Mouse (Mus musculus) forebrain, embryonic 16.5 days (tissue): ENCODE results near the gene Neurl4. TPM values are rescaled to one million over a fixed set of nuclear protein-coding genes. Genes with fewer than 3 reads are reported as not detected.
"Not testable (repeated sequence)": the region's sequence is repeated elsewhere in the genome, so short reads cannot be mapped to it uniquely, and the experiment has no call there.

ENCODE experiments used
- ATAC-seq: fragments of 200-750 bp; cut with Nextera tagmentation; 2 replicates; pipeline ENCODE4 v1.8.0; 2017; ENCODE audit warnings: mild to moderate bottlenecking, moderate library complexity
- H3K27ac ChIP-seq: fragments of 300-500 bp; sonication (generic); 2 replicates; pipeline ENCODE4 v1.5.1; 2014; ENCODE audit warnings: low read length, control low read depth
- H3K27me3 ChIP-seq: fragments of 300-500 bp; sonication (generic); replicated peaks from 2 replicates; pipeline ENCODE4 v1.6.1; 2014; ENCODE audit warnings: low read length; ENCODE audit not compliant: control insufficient read depth, insufficient read depth
- H3K36me3 ChIP-seq: fragments of 300-500 bp; sonication (generic); 2 replicates; pipeline ENCODE4 v1.6.1; 2014; ENCODE audit not compliant: control insufficient read depth, insufficient read depth
- H3K4me1 ChIP-seq: fragments of 300-500 bp; sonication (generic); replicated peaks from 2 replicates; pipeline ENCODE4 v1.6.1; 2014; ENCODE audit warnings: low read length; ENCODE audit not compliant: control insufficient read depth, insufficient read depth
- H3K4me2 ChIP-seq: fragments of 300-500 bp; sonication (generic); 2 replicates; pipeline ENCODE4 v1.6.1; 2014; ENCODE audit warnings: mild to moderate bottlenecking, low read length, control low read depth
- H3K4me3 ChIP-seq: fragments of 300-500 bp; sonication (generic); replicated peaks from 2 replicates; pipeline ENCODE4 v1.5.1; 2014; ENCODE audit warnings: mild to moderate bottlenecking, low read length, control low read depth
- H3K9ac ChIP-seq: fragments of 300-500 bp; sonication (generic); replicated peaks from 2 replicates; pipeline ENCODE4 v1.6.1; 2014; ENCODE audit warnings: low read depth, low read length, control low read depth
- H3K9me3 ChIP-seq: fragments of 300-500 bp; sonication (generic); 2 replicates; pipeline ENCODE4 v1.6.1; 2016; ENCODE audit warnings: low read length; ENCODE audit not compliant: control insufficient read depth
- WGBS: fragments of 180-500 bp; shearing (Covaris S2); extraction: QIAGEN DNeasy Blood & Tissue Kit; methylation state at CpG from one replicate; pipeline ENCODE4 v1.1.7; 2014; 5-methylcytosine and 5-hydroxymethylcytosine counted together
- microRNA-seq: library from miRNA; unstranded; fragments of <30 nt; microRNA quantifications from one replicate; pipeline ENCODE4, GENCODE M21; 2017
- polyA plus RNA-seq: library from polyadenylated mRNA; unstranded; fragments of >200 nt; fragmentation: Nextera tagmentation; extraction: Ambion mirVana; gene quantifications from 2 replicates; pipeline ENCODE4 v1.2.1, GENCODE M21; 2015

Neurl4 gene
- polyA plus RNA-seq, 1 experiment from 2014 or later, result 21.5 TPM

DNA sequence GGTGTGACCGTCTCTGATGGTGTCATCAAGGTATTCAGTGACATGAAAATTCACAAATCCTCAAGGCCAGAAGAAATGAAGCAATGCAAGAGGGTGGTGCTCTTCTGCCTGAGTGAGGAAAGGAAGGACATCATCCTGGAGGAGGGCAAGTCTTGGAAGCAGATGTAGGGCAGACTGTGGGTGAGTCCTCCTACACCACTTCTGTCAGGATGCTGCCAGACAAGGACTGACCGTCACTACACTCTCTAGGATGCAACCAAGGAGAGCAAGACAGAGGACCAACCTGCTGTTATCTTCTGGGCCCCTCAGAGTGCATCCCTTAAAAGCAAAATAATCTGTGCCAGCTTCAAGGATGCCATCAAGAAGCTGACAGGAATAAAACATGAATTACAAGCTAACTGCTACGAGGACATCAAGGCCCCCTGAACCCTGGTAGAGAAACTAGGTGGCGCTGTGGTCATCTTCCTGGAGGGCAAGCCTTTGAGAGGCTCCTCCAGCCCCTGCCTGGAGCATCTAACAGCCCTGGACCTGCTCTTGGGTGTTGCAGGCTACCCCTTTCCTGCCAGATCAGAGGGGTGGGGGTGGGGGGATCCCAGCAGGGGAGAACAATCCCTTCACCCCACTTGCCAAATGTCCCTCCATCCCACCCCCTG is 50.1 kb downstream of the Neurl4 start:
- Histone ChIP-seq H3K27ac (no peak overlapping the region), H3K9ac (no peak overlapping the region), H3K4me3 (no peak overlapping the region), H3K36me3 (no peaks in the 10 kb centered on the region), H3K4me1 (peaks cover 17% of the 10 kb centered on the region), H3K9me3 (no peaks in the 10 kb centered on the region), H3K4me2 (no peak overlapping the region), H3K27me3 (no peaks in the 10 kb centered on the region)
- no peak for ATAC-seq
- WGBS, result 45% methylated on average over 4 of the region's 4 CpGs

GRCm38 (mm10) chr11:69952274-69952673 is 51.4 kb downstream of the Neurl4 start:
- WGBS, result 47% methylated on average over 1 of the region's 1 CpGs
- Histone ChIP-seq H3K4me3 (no peak overlapping the region), H3K9ac (no peak overlapping the region), H3K4me2 (no peak overlapping the region), H3K4me1 (peaks cover 15% of the 10 kb centered on the region), H3K27ac (no peak overlapping the region), H3K9me3 (no peaks in the 10 kb centered on the region), H3K36me3 (no peaks in the 10 kb centered on the region), H3K27me3 (no peaks in the 10 kb centered on the region)
- ATAC-seq, result no peak

DNA sequence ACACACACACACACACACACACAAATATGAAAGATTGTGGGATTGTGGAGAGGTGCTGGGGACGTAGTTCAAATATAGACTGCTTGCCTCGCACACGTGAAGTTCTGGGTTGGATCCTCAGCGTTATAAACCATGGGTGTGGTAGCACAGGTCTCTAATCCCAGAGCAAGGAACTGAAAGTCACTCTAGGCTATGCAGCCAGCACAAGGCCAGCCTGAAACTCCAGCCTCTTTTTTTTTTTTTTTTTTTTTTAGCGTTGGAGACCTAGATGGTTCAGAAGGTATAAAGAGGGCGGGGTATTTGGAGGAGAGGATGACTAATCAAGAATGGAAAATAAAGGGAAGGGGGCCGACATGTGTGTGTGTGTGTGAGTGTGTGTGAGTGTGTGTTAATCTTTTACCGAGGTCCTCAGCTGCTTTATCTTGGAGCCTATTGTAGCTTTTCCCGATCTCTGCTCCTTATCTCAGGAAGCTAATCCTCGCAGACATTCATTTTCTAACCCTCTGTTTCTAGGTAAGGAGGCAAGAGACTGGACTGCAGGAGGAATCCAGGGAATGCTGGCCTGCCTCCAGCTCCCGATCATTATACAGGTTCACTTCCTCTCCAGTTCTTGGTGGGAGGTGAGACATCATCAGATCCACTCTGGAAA is 52.5 kb downstream of the Neurl4 start:
- ATAC-seq, result no peak
- Histone ChIP-seq H3K4me3 (no peak overlapping the region), H3K4me2 (no peak overlapping the region), H3K27ac (no peak overlapping the region), H3K27me3 (no peaks in the 10 kb centered on the region), H3K4me1 (peaks cover 4% of the 10 kb centered on the region), H3K9ac (no peak overlapping the region), H3K9me3 (no peaks in the 10 kb centered on the region), H3K36me3 (no peaks in the 10 kb centered on the region)
- 71% methylated on average over 11 of the region's 11 CpGs for WGBS

DNA sequence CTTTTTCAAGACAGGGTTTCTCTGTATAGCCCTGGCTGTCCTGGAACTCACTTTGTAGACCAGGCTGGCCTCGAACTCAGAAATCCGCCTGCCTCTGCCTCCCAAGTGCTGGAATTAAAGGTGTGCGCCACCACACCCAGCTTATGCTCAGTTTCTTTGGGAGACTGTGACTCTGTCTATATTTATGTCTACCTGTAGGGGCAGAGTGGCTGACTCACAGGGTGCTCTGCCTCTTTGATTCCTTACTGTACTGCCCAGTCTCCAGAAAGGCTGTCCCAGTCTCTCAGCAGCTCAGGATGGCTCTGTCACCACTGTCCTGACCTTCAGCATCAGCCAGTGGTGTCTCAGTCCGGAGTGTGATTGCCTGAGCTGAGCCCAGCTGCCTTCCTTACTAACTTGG is 54.7 kb downstream of the Neurl4 start:
- not testable (repeated sequence) for H3K9me3 ChIP-seq, H3K4me2 ChIP-seq, H3K36me3 ChIP-seq, H3K4me1 ChIP-seq, H3K4me3 ChIP-seq, ATAC-seq, H3K27me3 ChIP-seq, H3K9ac ChIP-seq, H3K27ac ChIP-seq
- 74% methylated on average over 4 of the region's 4 CpGs for WGBS

DNA sequence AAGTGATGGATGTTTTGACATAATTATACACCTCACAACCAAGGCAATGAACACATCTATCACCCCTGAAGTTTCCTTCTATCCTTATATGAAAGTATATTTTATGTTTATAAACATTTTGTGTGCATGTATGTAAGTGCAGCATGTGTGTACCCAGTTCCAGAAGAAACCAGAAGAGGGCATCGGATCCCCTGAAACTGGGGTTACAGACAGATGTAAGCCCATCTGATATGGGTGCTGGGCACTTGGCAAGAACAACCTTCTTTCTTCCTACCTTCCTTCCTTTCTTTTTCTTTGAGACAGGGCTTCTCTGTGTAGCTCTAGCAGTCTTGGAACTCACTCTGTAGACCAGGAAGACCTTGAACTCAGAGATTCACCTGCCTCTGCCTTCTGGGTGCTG is 55.3 kb downstream of the Neurl4 start:
- Histone ChIP-seq H3K4me1 (no peaks in the 10 kb centered on the region), H3K27me3 (no peaks in the 10 kb centered on the region), H3K4me2 (no peak overlapping the region), H3K4me3 (no peak overlapping the region), H3K36me3 (no peaks in the 10 kb centered on the region), H3K9me3 (no peaks in the 10 kb centered on the region), H3K9ac (no peak overlapping the region), H3K27ac (no peak overlapping the region)
- WGBS, result 77% methylated on average over 1 of the region's 1 CpGs
- no peak for ATAC-seq

- Histone ChIP-seq H3K9ac (no peak overlapping the region), H3K27ac (no peak overlapping the region), H3K4me2 (no peak overlapping the region), H3K4me3 (no peak overlapping the region), H3K27me3 (peaks cover 28% of the 10 kb centered on the region), H3K9me3 (no peaks in the 10 kb centered on the region), H3K36me3 (no peaks in the 10 kb centered on the region), H3K4me1 (no peaks in the 10 kb centered on the region; the same call in 1 of the 2 replicates)
- 22% methylated on average over 5 of the region's 5 CpGs for WGBS
- no peak for ATAC-seq
These were observed 59.7 kb downstream of the Neurl4 start for GRCm38 (mm10) chr11:69960616-69961015.

- 48% methylated on average over 5 of the region's 5 CpGs for WGBS
These were observed 61.0 kb downstream of the Neurl4 start for GRCm38 (mm10) chr11:69961841-69962240.

More at GRCm38 (mm10) chr11:69961841-69962240, 61.0 kb downstream of the Neurl4 start:
- Histone ChIP-seq H3K27me3 (peaks cover 38% of the 10 kb centered on the region), H3K27ac (no peak overlapping the region), H3K4me3 (no peak overlapping the region), H3K4me2 (no peak overlapping the region), H3K36me3 (no peaks in the 10 kb centered on the region), H3K9ac (no peak overlapping the region), H3K4me1 (peaks cover 5% of the 10 kb centered on the region), H3K9me3 (no peaks in the 10 kb centered on the region)
- ATAC-seq, result no peak

Small RNAs within 50 kb of the gene (microRNA-seq; reads per million reads assigned to microRNA genes)
- gene Mir6924, result not detected

Other genes starting within 250 kb of the Neurl4 start
- not detected in 2 replicates for gene Sox15, start 245.8 kb upstream of the Neurl4 start, polyA plus RNA-seq
- 82.1 and 90.4 TPM in 2 replicates for gene Mpdu1, start 238.4 kb upstream of the Neurl4 start, polyA plus RNA-seq
- 6.4 and 7.8 TPM in 2 replicates for gene Cd68, start 234.9 kb upstream of the Neurl4 start, polyA plus RNA-seq
- 563 and 599 TPM in 2 replicates for gene Eif4a1, start 228.6 kb upstream of the Neurl4 start, polyA plus RNA-seq
- gene Senp3, start 219.0 kb upstream of the Neurl4 start, polyA plus RNA-seq, result 97.0 and 115 TPM in 2 replicates
- 0.34 and 0.46 TPM in 2 replicates for gene Tnfsf13, start 215.3 kb upstream of the Neurl4 start, polyA plus RNA-seq
- 1.1 and 1.2 TPM in 2 replicates for gene Tnfsf12, start 205.2 kb upstream of the Neurl4 start, polyA plus RNA-seq
- gene Tnfsfm13, start 205.0 kb upstream of the Neurl4 start, polyA plus RNA-seq, result 0.81 and 1.2 TPM in 2 replicates
- 16.4 and 18.1 TPM in 2 replicates for gene Polr2a, start 142.4 kb upstream of the Neurl4 start, polyA plus RNA-seq
- 0.16 and 0.18 TPM in 2 replicates for gene Slc35g3, start 139.1 kb upstream of the Neurl4 start, polyA plus RNA-seq
- gene Zbtb4, start 135.2 kb upstream of the Neurl4 start, polyA plus RNA-seq, result 3.3 and 3.6 TPM in 2 replicates
- gene Chrnb1, start 105.1 kb upstream of the Neurl4 start, polyA plus RNA-seq, result 1.2 TPM in 2 replicates
- gene Fgf11, start 99.2 kb upstream of the Neurl4 start, polyA plus RNA-seq, result 5.2 and 5.9 TPM in 2 replicates
- 0.45 and 0.77 TPM in 2 replicates for gene Tmem102, start 95.4 kb upstream of the Neurl4 start, polyA plus RNA-seq
- gene Gm39566, start 85.8 kb upstream of the Neurl4 start, polyA plus RNA-seq, result not detected in 2 replicates
- gene Spem2, start 82.6 kb upstream of the Neurl4 start, polyA plus RNA-seq, result not detected in 2 replicates
- 0.72 and 0.75 TPM in 2 replicates for gene Spem1, start 78.9 kb upstream of the Neurl4 start, polyA plus RNA-seq
- gene Nlgn2, start 63.3 kb upstream of the Neurl4 start, polyA plus RNA-seq, result 18.7 and 22.8 TPM in 2 replicates
- 254 and 272 TPM in 2 replicates for gene Tmem256, start 62.6 kb upstream of the Neurl4 start, polyA plus RNA-seq
- gene Plscr3, start 54.7 kb upstream of the Neurl4 start, polyA plus RNA-seq, result 55.0 and 57.7 TPM in 2 replicates
- gene Tnk1, start 42.3 kb upstream of the Neurl4 start, polyA plus RNA-seq, result 0.29 and 0.39 TPM in 2 replicates
- not detected in 2 replicates for gene Tmem95, start 23.1 kb upstream of the Neurl4 start, polyA plus RNA-seq
- 1.3 and 1.9 TPM in 2 replicates for gene Kctd11, start 19.7 kb upstream of the Neurl4 start, polyA plus RNA-seq
- 0.48 and 0.49 TPM in 2 replicates for gene Acap1, start 5.5 kb upstream of the Neurl4 start, polyA plus RNA-seq
- gene 2810408A11Rik, start 85 bp upstream of the Neurl4 start, polyA plus RNA-seq, result 16.4 and 18.5 TPM in 2 replicates
- 81.2 and 91.8 TPM in 2 replicates for gene Gps2, start 12.8 kb downstream of the Neurl4 start, polyA plus RNA-seq
- 1,142 and 1,181 TPM in 2 replicates for gene Eif5a, start 20.9 kb downstream of the Neurl4 start, polyA plus RNA-seq
- gene Ybx2, start 34.7 kb downstream of the Neurl4 start, polyA plus RNA-seq, result 3.3 and 3.4 TPM in 2 replicates
- gene Slc2a4, start 47.1 kb downstream of the Neurl4 start, polyA plus RNA-seq, result 6.6 and 6.7 TPM in 2 replicates
- 0.84 TPM in 1 of 2 replicates, not detected in the other for gene Cldn7, start 63.7 kb downstream of the Neurl4 start, polyA plus RNA-seq
- gene Ctdnep1, start 80.1 kb downstream of the Neurl4 start, polyA plus RNA-seq, result 19.0 and 24.6 TPM in 2 replicates
- gene Elp5, start 81.4 kb downstream of the Neurl4 start, polyA plus RNA-seq, result 166 and 167 TPM in 2 replicates
- gene Gabarap, start 90.1 kb downstream of the Neurl4 start, polyA plus RNA-seq, result 563 and 565 TPM in 2 replicates
- 63.7 and 66.8 TPM in 2 replicates for gene Phf23, start 94.7 kb downstream of the Neurl4 start, polyA plus RNA-seq
- 34.6 and 34.7 TPM in 2 replicates for gene Dvl2, start 99.5 kb downstream of the Neurl4 start, polyA plus RNA-seq
- 60.2 and 60.6 TPM in 2 replicates for gene Acadvl, start 114.3 kb downstream of the Neurl4 start, polyA plus RNA-seq
- gene Dlg4, start 115.9 kb downstream of the Neurl4 start, polyA plus RNA-seq, result 25.6 and 32.7 TPM in 2 replicates
- gene Asgr1, start 153.0 kb downstream of the Neurl4 start, polyA plus RNA-seq, result 1.5 and 2.0 TPM in 2 replicates
- not detected in 2 replicates for gene Asgr2, start 191.6 kb downstream of the Neurl4 start, polyA plus RNA-seq
- 0.76 and 1.3 TPM in 2 replicates for gene Mgl2, start 229.3 kb downstream of the Neurl4 start, polyA plus RNA-seq